Comparison of ENCODE assay signal across 8 mouse cellular contexts in the genomic region with DNA sequence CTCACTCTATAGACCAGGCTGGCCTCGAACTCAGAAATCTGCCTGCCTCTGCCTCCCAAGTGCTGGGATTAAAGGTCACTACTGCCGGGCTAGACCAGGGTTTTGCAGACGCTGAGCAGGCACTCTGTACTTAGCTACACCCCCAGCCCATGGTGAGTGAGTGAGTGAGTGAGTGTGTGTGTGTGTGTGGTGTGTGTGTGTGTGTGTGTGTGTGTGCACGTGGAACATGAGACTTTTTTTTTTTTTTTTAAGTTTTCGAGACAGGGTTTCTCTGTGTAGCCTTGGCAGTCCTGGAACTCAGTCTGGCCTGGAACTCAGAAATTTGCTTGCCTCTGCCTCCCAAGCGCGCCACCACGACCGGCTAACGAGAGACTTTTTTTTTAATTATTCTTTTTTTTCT. TPM values are rescaled to one million over a fixed set of nuclear protein-coding genes. Genes with fewer than 3 reads are reported as not detected.
DNase-seq lines count a peak whose midpoint lies in the region; ATAC-seq and TF ChIP-seq lines count a peak whose summit lies in the region.

No protein-coding gene starts in this region.

- no peak for ATAC-seq in kidney, embryonic 14.5 days (ENCODE audit: low FRiP score, low TSS enrichment)
- ATAC-seq in forebrain, embryonic 13.5 days = no peak
- ATAC-seq in liver, embryonic 15.5 days (ENCODE audit: insufficient read depth) = no peak

- peak overlapping the region; percentile 98 for H3K27ac ChIP-seq in kidney, embryonic 14.5 days (ENCODE audit: low read depth, low read length)
- H3K27ac ChIP-seq in MEL (ENCODE audit: control insufficient read depth, low read depth, low read length) = peak overlapping the region; percentile 93
- H3K27ac ChIP-seq in forebrain, embryonic 13.5 days = peak overlapping the region; percentile 89
- peak overlapping the region; percentile 94 for H3K27ac ChIP-seq in liver, embryonic 15.5 days (replicated peaks)

- no peaks in the 10 kb centered on the region for H3K9me3 ChIP-seq in kidney, embryonic 14.5 days (ENCODE audit: control insufficient read depth, low read length)
- no peaks in the 10 kb centered on the region for H3K9me3 ChIP-seq in MEL (replicated peaks; ENCODE audit: insufficient read depth, low read length)
- H3K9me3 ChIP-seq in forebrain, embryonic 13.5 days (replicated peaks) = no peaks in the 10 kb centered on the region
- no peaks in the 10 kb centered on the region for H3K9me3 ChIP-seq in liver, embryonic 15.5 days (replicated peaks)

- H3K4me1 ChIP-seq in kidney, embryonic 14.5 days (ENCODE audit: control insufficient read depth, insufficient read depth, low read length) = peaks cover 32% of the 10 kb centered on the region
- H3K4me1 ChIP-seq in MEL (ENCODE audit: control insufficient read depth in 1 of 2, insufficient read depth in 2 of 2, low read length in 2 of 2) = peaks cover 0 to 16% of the 10 kb centered on the region in 2 experiments; a peak in 2 of 4 replicates
- peaks cover 65% of the 10 kb centered on the region for H3K4me1 ChIP-seq in forebrain, embryonic 13.5 days
- peaks cover 91% of the 10 kb centered on the region for H3K4me1 ChIP-seq in liver, embryonic 15.5 days (replicated peaks)

- H3K79me2 ChIP-seq in MEL (ENCODE audit: control insufficient read depth, insufficient read depth, low read length, poor library complexity) = peaks cover 5% of the 10 kb centered on the region

- no peak for TF ChIP-seq RAD21 in MEL (IDR thresholded peaks at IDR 0.05; ENCODE audit: low read depth, low read length)

- H3K36me3 ChIP-seq in kidney, embryonic 14.5 days (ENCODE audit: control insufficient read depth, insufficient read depth, low read length) = peaks cover 15% of the 10 kb centered on the region
- peaks cover 0 to 7% of the 10 kb centered on the region in 2 experiments; a peak in 2 of 4 replicates for H3K36me3 ChIP-seq in MEL (ENCODE audit: control insufficient read depth in 1 of 2, insufficient read depth in 2 of 2, low read length in 2 of 2)
- peaks cover 6% of the 10 kb centered on the region; the same call in 1 of the 2 replicates for H3K36me3 ChIP-seq in forebrain, embryonic 13.5 days (ENCODE audit: poor library complexity, severe bottlenecking)
- H3K36me3 ChIP-seq in liver, embryonic 15.5 days (replicated peaks) = peaks cover 9% of the 10 kb centered on the region

- no peaks in the 10 kb centered on the region for H3K27me3 ChIP-seq in kidney, embryonic 14.5 days (ENCODE audit: control insufficient read depth, insufficient read depth, low read length)
- H3K27me3 ChIP-seq in MEL (ENCODE audit: control insufficient read depth in 1 of 2, insufficient read depth in 2 of 2, low read length in 2 of 2) = no peaks in the 10 kb centered on the region
- no peaks in the 10 kb centered on the region for H3K27me3 ChIP-seq in forebrain, embryonic 13.5 days
- peaks cover 16% of the 10 kb centered on the region for H3K27me3 ChIP-seq in liver, embryonic 15.5 days

- WGBS in kidney, embryonic 14.5 days = 74% methylated on average over 10 of the region's 10 CpGs
- 81% methylated on average over 10 of the region's 10 CpGs for WGBS in forebrain, embryonic 13.5 days
- 53% methylated on average over 10 of the region's 10 CpGs for WGBS in liver, embryonic 15.5 days (ENCODE audit: insufficient replicate concordance)

- H3K4me2 ChIP-seq in kidney, embryonic 14.5 days (replicated peaks; ENCODE audit: low read depth, low read length) = peak overlapping the region; percentile 77
- H3K4me2 ChIP-seq in forebrain, embryonic 13.5 days = peak overlapping the region; percentile 68; the same call in 1 of the 2 replicates
- H3K4me2 ChIP-seq in liver, embryonic 15.5 days = peak overlapping the region; percentile 95

- no peak overlapping the region; the same call in 1 of the 2 replicates for H3K4me3 ChIP-seq in kidney, embryonic 14.5 days (ENCODE audit: low read length)
- peak overlapping the region; percentile 68 to 83 for H3K4me3 ChIP-seq in MEL (ENCODE audit: control insufficient read depth in 1 of 2, insufficient read depth in 1 of 2, low read depth in 2 of 2, low read length in 2 of 2)
- H3K4me3 ChIP-seq in forebrain, embryonic 13.5 days = no peak overlapping the region
- H3K4me3 ChIP-seq in liver, embryonic 15.5 days (replicated peaks) = peak overlapping the region; percentile 57

- no peak for TF ChIP-seq CTCF in MEL (IDR thresholded peaks at IDR 0.05 in 2 of 3, conservative IDR thresholded peaks at IDR 0.05 in 1 of 3; ENCODE audit: control insufficient read depth in 1 of 3, insufficient read depth in 1 of 3, low read depth in 2 of 3, low read length in 3 of 3, poor library complexity in 1 of 3, severe bottlenecking in 1 of 3)

- DNase-seq in kidney, postnatal 10 days = no peak
- peak; percentile 61 for DNase-seq in MEL (ENCODE audit: low read depth, low spot score)
- DNase-seq in urinary bladder, adult 18-20 months (ENCODE audit: low spot score in 2 of 2) = no peak
- no peak for DNase-seq in layer of hippocampus, postnatal 25 days (ENCODE audit: extremely low spot score in 1 of 2, low spot score in 1 of 2)
- no peak for DNase-seq in adrenal gland, adult 18-20 months (ENCODE audit: low spot score in 2 of 2)

- no peak overlapping the region for H3K9ac ChIP-seq in kidney, embryonic 14.5 days (ENCODE audit: low read depth, low read length)
- peak overlapping the region; percentile 79 for H3K9ac ChIP-seq in MEL (ENCODE audit: control insufficient read depth, low read depth, low read length, poor library complexity, severe bottlenecking)
- H3K9ac ChIP-seq in forebrain, embryonic 13.5 days = no peak overlapping the region
- H3K9ac ChIP-seq in liver, embryonic 15.5 days = 0 out of 2 replicates have a peak overlapping the region, but pooled peaks have one; percentile 67

- no peak for TF ChIP-seq EP300 in MEL (IDR thresholded peaks at IDR 0.05; ENCODE audit: low read depth in 1 of 2, low read length in 2 of 2)

- no peak for TF ChIP-seq POLR2A in MEL (IDR thresholded peaks at IDR 0.05; ENCODE audit: control insufficient read depth in 1 of 2, insufficient read depth in 1 of 2, low read depth in 1 of 2, low read length in 2 of 2, poor library complexity in 1 of 2)

TF ChIP-seq in MEL, 35 proteins besides CTCF, POLR2A, EP300 and RAD21 (continues in another document):
- TF ChIP-seq MXI1 (IDR thresholded peaks at IDR 0.05; ENCODE audit: low read depth, low read length) = peak; percentile 66; the same call in 1 of the 2 replicates
- no peak for TF ChIP-seq POLR2AphosphoS2 (IDR thresholded peaks at IDR 0.05; ENCODE audit: low read length)
- TF ChIP-seq USF1 (IDR thresholded peaks at IDR 0.05; ENCODE audit: low read depth, low read length) = no peak

RNA-seq across cellular contexts. Expression of a gene that starts 2.2 kb away (rescaled TPM):
- polyA plus RNA-seq in kidney, embryonic 14.5 days (2014; fragmentation: Nextera tagmentation; extraction: Ambion mirVana) = 52.4 and 70.8 TPM in 2 replicates
- 1.1 and 1.8 TPM in 2 replicates for total RNA-seq in MEL (2012; rRNA removed)
- 1 to 10 TPM in 1 of 2 experiments, not detected in 1; 9.2 TPM for polyA plus RNA-seq in MEL (2012; ENCODE audit: insufficient read depth in 1 of 2, insufficient read length in 2 of 2, low read depth in 1 of 2, low replicate concordance in 2 of 2, missing spikeins in 1 of 2)
- polyA plus RNA-seq in forebrain, embryonic 13.5 days (2015; fragmentation: Nextera tagmentation; extraction: Ambion mirVana) = 43.1 and 50.0 TPM in 2 replicates
- polyA plus RNA-seq in liver, embryonic 15.5 days (2015; fragmentation: Nextera tagmentation; extraction: Ambion mirVana) = 4.5 and 5.1 TPM in 2 replicates
- 1 to 10 TPM; 6.2 to 8.9 TPM for total RNA-seq in layer of hippocampus, postnatal 25 days (2021)
- 10 to 100 TPM; 14.4 to 22.2 TPM for total RNA-seq in adrenal gland, adult 18-20 months (2021)

RNA-seq across cellular contexts. Expression of a gene that starts 5.4 kb away (rescaled TPM):
- polyA plus RNA-seq in kidney, embryonic 14.5 days (2014; fragmentation: Nextera tagmentation; extraction: Ambion mirVana) = 8.3 and 10.7 TPM in 2 replicates
- total RNA-seq in MEL (2012; rRNA removed) = 0.50 and 0.65 TPM in 2 replicates
- polyA plus RNA-seq in MEL (2012; ENCODE audit: insufficient read depth in 1 of 2, insufficient read length in 2 of 2, low read depth in 1 of 2, low replicate concordance in 2 of 2, missing spikeins in 1 of 2) = 1 to 10 TPM in 1 of 2 experiments, not detected in 1; 2.8 TPM
- 4.5 and 4.8 TPM in 2 replicates for polyA plus RNA-seq in forebrain, embryonic 13.5 days (2015; fragmentation: Nextera tagmentation; extraction: Ambion mirVana)
- polyA plus RNA-seq in liver, embryonic 15.5 days (2015; fragmentation: Nextera tagmentation; extraction: Ambion mirVana) = 8.3 and 8.8 TPM in 2 replicates
- 1 to 10 TPM; 2.7 to 2.8 TPM for total RNA-seq in layer of hippocampus, postnatal 25 days (2021)
- total RNA-seq in adrenal gland, adult 18-20 months (2021) = 10 to 100 TPM; 15.5 to 16.5 TPM

RNA-seq across cellular contexts. Expression of a gene that starts 17.9 kb away (rescaled TPM):
- 54.5 and 68.8 TPM in 2 replicates for polyA plus RNA-seq in kidney, embryonic 14.5 days (2014; fragmentation: Nextera tagmentation; extraction: Ambion mirVana)
- 23.7 and 31.1 TPM in 2 replicates for total RNA-seq in MEL (2012; rRNA removed)
- polyA plus RNA-seq in MEL (2012; ENCODE audit: insufficient read depth in 1 of 2, insufficient read length in 2 of 2, low read depth in 1 of 2, low replicate concordance in 2 of 2, missing spikeins in 1 of 2) = 10 to 100 TPM in 1 of 2 experiments, not detected in 1; 39.6 TPM
- 49.3 and 51.5 TPM in 2 replicates for polyA plus RNA-seq in forebrain, embryonic 13.5 days (2015; fragmentation: Nextera tagmentation; extraction: Ambion mirVana)
- polyA plus RNA-seq in liver, embryonic 15.5 days (2015; fragmentation: Nextera tagmentation; extraction: Ambion mirVana) = 23.9 and 25.6 TPM in 2 replicates
- 10 to 100 TPM; 19.3 to 22.0 TPM for total RNA-seq in layer of hippocampus, postnatal 25 days (2021)
- 10 to 100 TPM; 36.9 to 37.0 TPM for total RNA-seq in adrenal gland, adult 18-20 months (2021)

RNA-seq across cellular contexts. Expression of a gene that starts 18.1 kb away (rescaled TPM):
- 68.4 and 82.1 TPM in 2 replicates for polyA plus RNA-seq in kidney, embryonic 14.5 days (2014; fragmentation: Nextera tagmentation; extraction: Ambion mirVana)
- 49.9 and 53.5 TPM in 2 replicates for total RNA-seq in MEL (2012; rRNA removed)
- 100 to 1,000 TPM in 1 of 2 experiments, 10 to 100 TPM in 1; 99.9 to 645 TPM for polyA plus RNA-seq in MEL (2012; ENCODE audit: insufficient read depth in 1 of 2, insufficient read length in 2 of 2, low read depth in 1 of 2, low replicate concordance in 2 of 2, missing spikeins in 1 of 2)
- polyA plus RNA-seq in forebrain, embryonic 13.5 days (2015; fragmentation: Nextera tagmentation; extraction: Ambion mirVana) = 95.4 and 97.1 TPM in 2 replicates
- 24.6 and 26.2 TPM in 2 replicates for polyA plus RNA-seq in liver, embryonic 15.5 days (2015; fragmentation: Nextera tagmentation; extraction: Ambion mirVana)
- 10 to 100 TPM; 63.0 to 69.3 TPM for total RNA-seq in layer of hippocampus, postnatal 25 days (2021)
- total RNA-seq in adrenal gland, adult 18-20 months (2021) = 10 to 100 TPM; 76.7 to 86.6 TPM

RNA-seq across cellular contexts. Expression of a gene that starts 24.2 kb away (rescaled TPM):
- 1,287 and 1,567 TPM in 2 replicates for polyA plus RNA-seq in kidney, embryonic 14.5 days (2014; fragmentation: Nextera tagmentation; extraction: Ambion mirVana)
- total RNA-seq in MEL (2012; rRNA removed) = 2,133 and 2,343 TPM in 2 replicates
- 1,000 to 10,000 TPM; 1,661 to 1,740 TPM for polyA plus RNA-seq in MEL (2012; ENCODE audit: insufficient read depth in 1 of 2, insufficient read length in 2 of 2, low read depth in 1 of 2, low replicate concordance in 2 of 2, missing spikeins in 1 of 2)
- 644 and 704 TPM in 2 replicates for polyA plus RNA-seq in forebrain, embryonic 13.5 days (2015; fragmentation: Nextera tagmentation; extraction: Ambion mirVana)
- 540 and 619 TPM in 2 replicates for polyA plus RNA-seq in liver, embryonic 15.5 days (2015; fragmentation: Nextera tagmentation; extraction: Ambion mirVana)
- total RNA-seq in layer of hippocampus, postnatal 25 days (2021) = 100 to 1,000 TPM; 431 to 496 TPM
- total RNA-seq in adrenal gland, adult 18-20 months (2021) = 100 to 1,000 TPM; 983 to 986 TPM

Comparison
In these comparisons a context has a peak if more than half of its experiments do, and no peak if none do; other contexts are left out.
1. H3K4me3 ChIP-seq: peak in MEL (2 of 2) and liver, embryonic 15.5 days (single experiment); none in kidney, embryonic 14.5 days (single experiment) and forebrain, embryonic 13.5 days (single experiment).
2. H3K9ac ChIP-seq: peak in MEL (single experiment) and liver, embryonic 15.5 days (single experiment); none in kidney, embryonic 14.5 days (single experiment) and forebrain, embryonic 13.5 days (single experiment).
3. Peak in every context shown above with its lines, with median percentiles within 50 percentile points of each other: H3K27ac ChIP-seq and H3K4me2 ChIP-seq.